Mouse (Mus musculus) kidney, adult 2 months (tissue): ENCODE data around the gene Tmsb10. TPM values are rescaled to one million over a fixed set of nuclear protein-coding genes. Genes with fewer than 3 reads are reported as not detected.
A peak's percentile ranks its signal among the peaks of the same experiment; 100 is the strongest.

Experiments
- DNase-seq: peaks from one replicate; pipeline ENCODE4 v3.0.0; 2021
- H3K27ac ChIP-seq: fragments of 200-500 bp; 2 replicates; pipeline ENCODE4 v1.5.1; 2012; ENCODE audit warnings: low read depth, low read length, control low read depth, inconsistent platforms; ENCODE audit not compliant: insufficient read depth
- H3K27me3 ChIP-seq: fragments of 200-500 bp; replicated peaks from 2 replicates; pipeline ENCODE4 v1.6.1; 2012; ENCODE audit warnings: mild to moderate bottlenecking, moderate library complexity, low read length, inconsistent platforms; ENCODE audit not compliant: control insufficient read depth, insufficient read depth
- H3K36me3 ChIP-seq: fragments of 200-500 bp; 2 replicates; pipeline ENCODE4 v1.6.1; 2012; ENCODE audit warnings: mild to moderate bottlenecking, moderate library complexity, low read length, inconsistent platforms; ENCODE audit not compliant: control insufficient read depth, insufficient read depth
- H3K4me1 ChIP-seq: fragments of 200-500 bp; 2 replicates; pipeline ENCODE4 v1.6.1; 2011; ENCODE audit warnings: low read length; ENCODE audit not compliant: control insufficient read depth, insufficient read depth
- H3K4me3 ChIP-seq: fragments of 200-500 bp; 2 replicates; pipeline ENCODE4 v1.5.1; 2011; ENCODE audit warnings: mild to moderate bottlenecking, low read depth, low read length, control low read depth; ENCODE audit not compliant: insufficient read depth
- CTCF ChIP-seq: fragments of 200-500 bp; conservative IDR thresholded peaks from 2 replicates; pipeline ENCODE4 v1.5.1; 2011; ENCODE audit warnings: low read depth, mild to moderate bottlenecking, control low read depth, low read length, moderate library complexity, mixed read lengths; ENCODE audit not compliant: insufficient read depth, insufficient read length
- POLR2A ChIP-seq: fragments of 200-500 bp; IDR thresholded peaks from one replicate; pipeline ENCODE4 v1.6.1; 2011; ENCODE audit warnings: low read depth, low read length, control low read depth
- WGBS: fragments of 180-500 bp; shearing (Covaris S2); methylation state at CpG from one replicate; pipeline ENCODE4 v1.1.7; 2018; 5-methylcytosine and 5-hydroxymethylcytosine counted together
- polyA plus RNA-seq: library from polyadenylated mRNA; depleted of rRNA; stranded (reverse); fragments of >200 nt; gene quantifications from 2 replicates; pipeline ENCODE4 v1.2.3, GENCODE M21; 2012; rRNA removed

The Tmsb10 gene
- 28.0 and 54.7 TPM in 2 replicates for polyA plus RNA-seq

- TF ChIP-seq CTCF (no peak), POLR2A (no peak)
Observed at GRCm38 (mm10) chr6:72958662-72959071, at the start of gene Tmsb10. Tmsb10 (minus strand) TSS chr6:72958748.

GRCm38 (mm10) chr6:73003601-73004000 is 45.1 kb upstream of the Tmsb10 start:
- Histone ChIP-seq H3K27ac (no peak overlapping the region), H3K4me1 (no peaks in the 10 kb centered on the region), H3K27me3 (no peaks in the 10 kb centered on the region), H3K36me3 (no peaks in the 10 kb centered on the region), H3K4me3 (no peak overlapping the region)
- TF ChIP-seq CTCF (no peak), POLR2A (no peak)
- WGBS = 55% methylated on average over 5 of the region's 5 CpGs
- DNase-seq = no peak

More at GRCm38 (mm10) chr6:72958662-72959071, at the start of gene Tmsb10:
- Histone ChIP-seq H3K4me3 (peak within 1 kb of the TSS; percentile 95), H3K4me1 (no peaks in the 10 kb centered on the region), H3K27me3 (no peaks in the 10 kb centered on the region), H3K36me3 (no peaks in the 10 kb centered on the region), H3K27ac (peak within 1 kb of the TSS; percentile 82)
- 7% methylated on average over 19 of the region's 19 CpGs for WGBS
- DNase-seq = no peak

- TF ChIP-seq POLR2A (no peak), CTCF (no peak)
- WGBS = 54% methylated on average over 1 of the region's 1 CpGs
Observed at GRCm38 (mm10) chr6:73002391-73002790, 43.8 kb upstream of the Tmsb10 start.

GRCm38 (mm10) chr6:72998809-72999208 is 40.3 kb upstream of the Tmsb10 start:
- no peak overlapping the region for H3K4me3 ChIP-seq
- TF ChIP-seq CTCF (no peak), POLR2A (no peak)
- H3K4me1 ChIP-seq = no peaks in the 10 kb centered on the region
- no peak overlapping the region for H3K27ac ChIP-seq
- WGBS = 86% methylated on average over 1 of the region's 1 CpGs
- no peaks in the 10 kb centered on the region for H3K36me3 ChIP-seq
- no peaks in the 10 kb centered on the region for H3K27me3 ChIP-seq
- no peak for DNase-seq

More at GRCm38 (mm10) chr6:73002391-73002790, 43.8 kb upstream of the Tmsb10 start:
- H3K27ac ChIP-seq = no peak overlapping the region
- no peaks in the 10 kb centered on the region for H3K4me1 ChIP-seq
- no peak for DNase-seq
- no peaks in the 10 kb centered on the region for H3K36me3 ChIP-seq
- no peaks in the 10 kb centered on the region for H3K27me3 ChIP-seq
- no peak overlapping the region for H3K4me3 ChIP-seq

- no peak overlapping the region for H3K27ac ChIP-seq
- no peaks in the 10 kb centered on the region for H3K36me3 ChIP-seq
- H3K4me3 ChIP-seq = no peak overlapping the region
- no peaks in the 10 kb centered on the region for H3K27me3 ChIP-seq
- 71% methylated on average over 5 of the region's 5 CpGs for WGBS
- no peak for DNase-seq
- TF ChIP-seq POLR2A = no peak
- no peak for TF ChIP-seq CTCF
- H3K4me1 ChIP-seq = no peaks in the 10 kb centered on the region
Observed at GRCm38 (mm10) chr6:72993688-72994082, 35.1 kb upstream of the Tmsb10 start.

GRCm38 (mm10) chr6:72993054-72993687 is 34.6 kb upstream of the Tmsb10 start:
- H3K4me3 ChIP-seq = no peak overlapping the region
- H3K36me3 ChIP-seq = no peaks in the 10 kb centered on the region
- no peak for TF ChIP-seq POLR2A
- TF ChIP-seq CTCF = no peak
- DNase-seq = no peak
- H3K27me3 ChIP-seq = no peaks in the 10 kb centered on the region
- no peaks in the 10 kb centered on the region for H3K4me1 ChIP-seq
- 76% methylated on average over 8 of the region's 8 CpGs for WGBS
- H3K27ac ChIP-seq = no peak overlapping the region

- H3K27me3 ChIP-seq = no peaks in the 10 kb centered on the region
- no peak overlapping the region for H3K4me3 ChIP-seq
- H3K4me1 ChIP-seq = no peaks in the 10 kb centered on the region
- no peak overlapping the region for H3K27ac ChIP-seq
- TF ChIP-seq POLR2A (no peak), CTCF (no peak)
- no peak for DNase-seq
- H3K36me3 ChIP-seq = no peaks in the 10 kb centered on the region
- WGBS = 63% methylated on average over 5 of the region's 5 CpGs
Observed at GRCm38 (mm10) chr6:72990206-72990605, 31.7 kb upstream of the Tmsb10 start.
